Mouse (Mus musculus) ovary, adult 2 months (tissue): Measurements from ENCODE around the gene Dus2. TPM values are rescaled to one million over a fixed set of nuclear protein-coding genes. Genes with fewer than 3 reads are reported as not detected.

Experiments used
- polyA plus RNA-seq: library from polyadenylated mRNA; depleted of rRNA; stranded (reverse); fragments of >200 nt; gene quantifications from 2 replicates; pipeline ENCODE4 v1.2.3, GENCODE M21; 2012; rRNA removed

The Dus2 gene
- polyA plus RNA-seq: 10.5 and 12.3 TPM in 2 replicates

GRCm38 (mm10) chr8:105990856-105991387, at the start of gene Dus2:
Gene Dus2 (plus strand): TSS chr8:105991337.

GRCm38 (mm10) chr8:105943321-105943739, 47.8 kb upstream of the Dus2 start, which contains the start of gene Lcat:
Gene Lcat (minus strand): TSS chr8:105943382.

GRCm38 (mm10) chr8:105965905-105966341, 25.2 kb upstream of the Dus2 start, which contains the start of gene Slc12a4:
Gene Slc12a4 (minus strand): TSS chr8:105966097.

GRCm38 (mm10) chr8:105979325-105979724, 11.8 kb upstream of the Dus2 start, which contains the start of gene Dpep3:
Gene Dpep3 (minus strand): TSS chr8:105979429.

GRCm38 (mm10) chr8:106005875-106006274, 14.7 kb downstream of the Dus2 start, which contains the start of gene Dpep2nb:
Gene Dpep2nb (minus strand): TSS chr8:106005975.

GRCm38 (mm10) chr8:106011643-106011986, 20.5 kb downstream of the Dus2 start, which contains the start of gene Ddx28:
Gene Ddx28 (minus strand): TSS chr8:106011882.

GRCm38 (mm10) chr8:106058731-106059612, 67.8 kb downstream of the Dus2 start, which contains the start of gene Nfatc3:
Gene Nfatc3 (plus strand): TSS chr8:106058840.

Other genes with a start within 250 kb of the Dus2 start
- 22.0 and 24.5 TPM in 2 replicates for gene Gfod2, start 232.7 kb upstream of the Dus2 start, polyA plus RNA-seq
- gene Ranbp10, start 164.0 kb upstream of the Dus2 start, polyA plus RNA-seq: 32.9 and 33.2 TPM in 2 replicates
- gene Tsnaxip1, start 163.6 kb upstream of the Dus2 start, polyA plus RNA-seq: 0.83 and 0.91 TPM in 2 replicates
- 25.1 and 31.5 TPM in 2 replicates for gene Cenpt, start 138.1 kb upstream of the Dus2 start, polyA plus RNA-seq
- 123 and 125 TPM in 2 replicates for gene Thap11, start 136.2 kb upstream of the Dus2 start, polyA plus RNA-seq
- 43.3 and 62.6 TPM in 2 replicates for gene Nutf2, start 130.8 kb upstream of the Dus2 start, polyA plus RNA-seq
- 140 and 149 TPM in 2 replicates for gene Edc4, start 110.5 kb upstream of the Dus2 start, polyA plus RNA-seq
- gene Nrn1l, start 97.8 kb upstream of the Dus2 start, polyA plus RNA-seq: 9.7 and 9.8 TPM in 2 replicates
- 75.9 and 81.9 TPM in 2 replicates for gene Pskh1, start 90.9 kb upstream of the Dus2 start, polyA plus RNA-seq
- gene Ctrl, start 57.5 kb upstream of the Dus2 start, polyA plus RNA-seq: 4.0 and 6.0 TPM in 2 replicates
- gene Psmb10, start 52.9 kb upstream of the Dus2 start, polyA plus RNA-seq: 143 and 177 TPM in 2 replicates
- gene Lcat, start 48.0 kb upstream of the Dus2 start, polyA plus RNA-seq: 5.1 and 8.3 TPM in 2 replicates
- 97.5 and 103 TPM in 2 replicates for gene Slc12a4, start 25.2 kb upstream of the Dus2 start, polyA plus RNA-seq
- gene Dpep3, start 11.9 kb upstream of the Dus2 start, polyA plus RNA-seq: 0.49 and 0.52 TPM in 2 replicates
- gene Dpep2nb, start 14.6 kb downstream of the Dus2 start, polyA plus RNA-seq: not detected in 2 replicates
- 14.6 and 19.5 TPM in 2 replicates for gene Ddx28, start 20.5 kb downstream of the Dus2 start, polyA plus RNA-seq
- 21.8 and 35.0 TPM in 2 replicates for gene Nfatc3, start 67.5 kb downstream of the Dus2 start, polyA plus RNA-seq
- 20.6 and 21.5 TPM in 2 replicates for gene Esrp2, start 145.6 kb downstream of the Dus2 start, polyA plus RNA-seq
- gene Pla2g15, start 159.1 kb downstream of the Dus2 start, polyA plus RNA-seq: 23.2 and 23.3 TPM in 2 replicates
- gene Slc7a6, start 177.5 kb downstream of the Dus2 start, polyA plus RNA-seq: 48.7 and 68.6 TPM in 2 replicates
- 23.7 and 26.1 TPM in 2 replicates for gene Slc7a6os, start 219.6 kb downstream of the Dus2 start, polyA plus RNA-seq
- gene Prmt7, start 219.6 kb downstream of the Dus2 start, polyA plus RNA-seq: 44.0 and 46.4 TPM in 2 replicates